Mouse (Mus musculus): ENCODE measurements around the gene Zfp326. TPM values are rescaled to one million over a fixed set of nuclear protein-coding genes. Genes with fewer than 3 reads are reported as not detected.

The Zfp326 gene
- polyA plus RNA-seq, 1 experiment from 2014 or later, result 45.8 TPM

GRCm38 (mm10) chr5:105911498-105911897 is 35.1 kb downstream of the Zfp326 start:
- DNase-seq (peak; percentile 42), ATAC-seq (ENCODE audit: insufficient read depth) (peak; percentile 70; the same call in 1 of the 2 replicates)
- no peaks in the 10 kb centered on the region for H3K9me3 ChIP-seq (ENCODE audit: low read depth, low read length)
- H3K27ac ChIP-seq (ENCODE audit: low read depth), result no peak overlapping the region
- H3K9ac ChIP-seq, result no peak overlapping the region
- H3K4me3 ChIP-seq (ENCODE audit: low read depth, low read length), result no peak overlapping the region
- no peak for TF ChIP-seq CTCF (IDR thresholded peaks at IDR 0.05; ENCODE audit: low read depth)
- 52% methylated on average over 5 of the region's 5 CpGs for whole genome bisulfite sequencing
- no peaks in the 10 kb centered on the region for H3K4me1 ChIP-seq (ENCODE audit: insufficient read depth)
- H3K36me3 ChIP-seq (ENCODE audit: insufficient read depth), result peaks cover 83% of the 10 kb centered on the region
- H3K4me2 ChIP-seq, result no peak overlapping the region
- H3K27me3 ChIP-seq (ENCODE audit: insufficient read depth, low read length), result no peaks in the 10 kb centered on the region

DNA sequence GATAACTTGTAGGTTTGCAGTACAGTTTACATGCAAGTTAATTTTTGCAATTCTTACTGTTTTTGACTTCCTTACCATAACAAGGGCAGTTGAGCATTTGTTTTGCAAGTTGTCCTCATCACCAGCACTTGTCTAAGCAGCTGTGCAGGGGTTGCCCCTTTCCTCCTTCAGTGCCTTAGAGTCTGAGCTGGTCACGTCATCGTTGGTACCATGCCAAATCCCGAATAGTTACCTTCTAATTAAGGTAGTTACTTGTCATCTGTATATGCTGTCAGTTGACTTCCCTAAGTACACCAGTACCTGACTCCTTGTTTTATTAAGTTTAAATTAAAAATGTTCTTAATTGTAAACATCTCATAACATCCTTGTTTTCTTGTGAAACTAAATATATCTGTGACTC is 41.0 kb downstream of the Zfp326 start:
- no peak overlapping the region for H3K9ac ChIP-seq
- no peak overlapping the region for H3K4me2 ChIP-seq
- ATAC-seq (ENCODE audit: insufficient read depth) (no peak), DNase-seq (no peak)
- no peak for TF ChIP-seq CTCF (IDR thresholded peaks at IDR 0.05; ENCODE audit: low read depth)
- no peak overlapping the region for H3K27ac ChIP-seq (ENCODE audit: low read depth)
- H3K4me1 ChIP-seq (ENCODE audit: insufficient read depth), result no peaks in the 10 kb centered on the region
- H3K27me3 ChIP-seq (ENCODE audit: insufficient read depth, low read length), result no peaks in the 10 kb centered on the region
- peaks cover 51% of the 10 kb centered on the region for H3K36me3 ChIP-seq (ENCODE audit: insufficient read depth)
- H3K9me3 ChIP-seq (ENCODE audit: low read depth, low read length), result no peaks in the 10 kb centered on the region
- H3K4me3 ChIP-seq (ENCODE audit: low read depth, low read length), result no peak overlapping the region
- WGBS, result 83% methylated on average over 3 of the region's 3 CpGs

GRCm38 (mm10) chr5:105918289-105918688 is 41.9 kb downstream of the Zfp326 start:
- Histone ChIP-seq H3K36me3 (ENCODE audit: insufficient read depth) (peaks cover 42% of the 10 kb centered on the region), H3K9ac (no peak overlapping the region)

DNA sequence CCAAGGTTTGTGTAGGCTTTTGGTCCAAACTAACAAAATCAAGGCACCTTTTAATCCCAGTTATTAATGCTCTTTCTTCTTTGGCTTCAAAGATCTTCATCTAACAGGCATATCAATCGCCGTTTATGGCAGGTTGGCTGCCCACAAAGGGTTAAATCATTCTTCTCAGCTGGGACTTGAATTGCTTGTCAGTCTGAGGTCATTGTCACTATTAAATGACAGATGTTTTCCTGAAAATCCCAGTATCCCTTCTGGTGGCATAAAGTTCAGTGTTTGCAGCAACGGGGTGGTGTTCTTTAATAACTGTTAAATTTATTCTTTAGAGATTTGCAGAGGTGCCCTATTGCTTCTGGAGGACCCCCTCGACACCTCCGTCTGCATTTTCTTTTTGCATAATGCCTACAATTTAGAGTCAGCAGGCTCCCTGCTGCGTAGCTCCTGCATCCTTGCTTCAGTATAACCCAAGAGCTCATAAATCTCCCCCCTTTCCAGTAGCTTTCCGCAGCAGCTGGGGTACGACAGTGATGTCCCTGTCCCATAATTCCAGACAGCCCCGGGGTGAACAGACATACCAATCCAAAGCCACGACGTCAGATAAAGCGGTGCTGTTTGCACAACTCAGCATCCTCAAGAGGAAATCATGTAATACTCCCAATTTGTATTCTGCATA is 46.6 kb downstream of the Zfp326 start:
- Histone ChIP-seq H3K4me2 (no peak overlapping the region), H3K27me3 (ENCODE audit: insufficient read depth, low read length) (no peaks in the 10 kb centered on the region), H3K27ac (ENCODE audit: low read depth) (no peak overlapping the region), H3K4me3 (ENCODE audit: low read depth, low read length) (no peak overlapping the region), H3K9me3 (ENCODE audit: low read depth, low read length) (no peaks in the 10 kb centered on the region), H3K36me3 (ENCODE audit: insufficient read depth) (peaks cover 13% of the 10 kb centered on the region; the same call in 1 of the 2 replicates), H3K4me1 (ENCODE audit: insufficient read depth) (no peaks in the 10 kb centered on the region), H3K9ac (no peak overlapping the region)
- ATAC-seq (ENCODE audit: insufficient read depth) (no peak), DNase-seq (no peak)
- TF ChIP-seq CTCF (IDR thresholded peaks at IDR 0.05; ENCODE audit: low read depth), result no peak
- WGBS, result 76% methylated on average over 12 of the region's 12 CpGs

More at GRCm38 (mm10) chr5:105918289-105918688, 41.9 kb downstream of the Zfp326 start:
- ATAC-seq (ENCODE audit: insufficient read depth) (no peak), DNase-seq (peak; percentile 51)
- H3K9me3 ChIP-seq (ENCODE audit: low read depth, low read length), result no peaks in the 10 kb centered on the region
- H3K27ac ChIP-seq (ENCODE audit: low read depth), result no peak overlapping the region
- H3K4me2 ChIP-seq, result no peak overlapping the region
- no peaks in the 10 kb centered on the region for H3K27me3 ChIP-seq (ENCODE audit: insufficient read depth, low read length)
- peak; percentile 71 for TF ChIP-seq CTCF (IDR thresholded peaks at IDR 0.05; ENCODE audit: low read depth)
- no peak overlapping the region for H3K4me3 ChIP-seq (ENCODE audit: low read depth, low read length)
- 83% methylated on average over 6 of the region's 6 CpGs for WGBS
- no peaks in the 10 kb centered on the region for H3K4me1 ChIP-seq (ENCODE audit: insufficient read depth)

DNA sequence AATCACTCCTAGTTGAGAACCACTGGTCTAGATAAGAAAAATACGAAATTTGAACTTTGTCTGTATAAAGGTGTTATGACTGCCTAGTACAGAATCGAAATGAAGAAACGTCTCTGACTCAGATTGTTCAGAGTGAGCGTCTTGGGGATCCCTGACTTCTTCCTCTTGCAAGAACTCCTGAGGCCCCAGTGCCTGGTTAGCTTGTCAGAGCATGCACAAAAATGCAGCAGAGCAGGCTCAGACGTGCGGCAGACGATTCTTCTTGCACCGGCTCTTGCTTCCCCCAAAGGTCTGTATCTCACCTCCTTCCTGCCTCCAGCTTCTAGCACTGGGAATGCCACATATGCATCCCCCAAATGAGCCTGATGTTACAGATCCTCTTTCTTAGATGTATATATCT is 48.0 kb downstream of the Zfp326 start:
- H3K4me2 ChIP-seq, result no peak overlapping the region
- H3K36me3 ChIP-seq (ENCODE audit: insufficient read depth), result 0 out of 2 replicates have a peak, but pooled peaks cover 4% of the 10 kb centered on the region
- H3K27ac ChIP-seq (ENCODE audit: low read depth), result no peak overlapping the region
- no peaks in the 10 kb centered on the region for H3K9me3 ChIP-seq (ENCODE audit: low read depth, low read length)
- H3K27me3 ChIP-seq (ENCODE audit: insufficient read depth, low read length), result no peaks in the 10 kb centered on the region
- H3K9ac ChIP-seq, result no peak overlapping the region
- no peak for TF ChIP-seq CTCF (IDR thresholded peaks at IDR 0.05; ENCODE audit: low read depth)
- WGBS, result 76% methylated on average over 8 of the region's 8 CpGs
- DNase-seq (no peak), ATAC-seq (ENCODE audit: insufficient read depth) (no peak)
- H3K4me1 ChIP-seq (ENCODE audit: insufficient read depth), result no peaks in the 10 kb centered on the region
- no peak overlapping the region for H3K4me3 ChIP-seq (ENCODE audit: low read depth, low read length)

DNA sequence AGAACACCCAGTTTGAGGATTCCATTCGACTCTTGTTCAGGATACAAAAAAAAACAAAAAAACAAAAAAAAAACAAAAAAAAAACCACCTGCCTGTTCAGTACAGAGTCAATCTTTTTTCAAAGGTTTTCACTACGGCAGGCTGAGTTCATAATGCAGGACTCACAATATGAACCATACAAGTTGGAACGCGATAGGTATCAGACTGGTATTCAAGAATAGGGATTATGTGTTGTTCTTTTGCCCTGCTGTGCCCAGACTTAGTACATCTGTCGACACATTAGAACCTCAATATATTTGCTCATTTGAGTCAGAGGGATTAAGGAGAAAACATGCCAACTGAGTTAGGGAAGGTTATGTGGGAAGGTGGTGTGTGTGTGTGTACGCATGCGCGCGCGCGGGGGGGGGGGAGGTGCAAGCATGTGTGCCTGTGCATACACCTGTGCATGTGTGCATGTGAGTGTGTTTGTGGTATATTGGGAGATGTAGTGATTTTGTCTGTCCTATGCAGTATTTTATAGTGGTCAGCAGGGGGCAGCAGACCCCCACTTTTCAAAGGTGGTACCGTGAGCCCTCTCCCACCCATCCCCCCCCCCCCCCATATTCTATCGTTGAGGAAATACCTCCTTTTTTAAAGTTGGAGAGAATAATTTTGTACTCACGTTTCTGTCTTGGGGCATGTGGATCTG is 49.3 kb downstream of the Zfp326 start:
- Histone ChIP-seq H3K27ac (ENCODE audit: low read depth) (no peak overlapping the region), H3K36me3 (ENCODE audit: insufficient read depth) (0 out of 2 replicates have a peak, but pooled peaks cover 4% of the 10 kb centered on the region), H3K9ac (no peak overlapping the region), H3K4me3 (ENCODE audit: low read depth, low read length) (no peak overlapping the region), H3K4me2 (no peak overlapping the region), H3K9me3 (ENCODE audit: low read depth, low read length) (no peaks in the 10 kb centered on the region), H3K27me3 (ENCODE audit: insufficient read depth, low read length) (no peaks in the 10 kb centered on the region), H3K4me1 (ENCODE audit: insufficient read depth) (no peaks in the 10 kb centered on the region)
- WGBS, result 55% methylated on average over 14 of the region's 14 CpGs
- DNase-seq, result peak; percentile 42
- ATAC-seq (ENCODE audit: insufficient read depth), result no peak
- peak; percentile 57 for TF ChIP-seq CTCF (IDR thresholded peaks at IDR 0.05; ENCODE audit: low read depth)

- 26% methylated on average over 3 of the region's 3 CpGs for WGBS
- Histone ChIP-seq H3K4me2 (no peak overlapping the region), H3K36me3 (ENCODE audit: insufficient read depth) (no peaks in the 10 kb centered on the region), H3K9ac (no peak overlapping the region), H3K4me3 (ENCODE audit: low read depth, low read length) (no peak overlapping the region), H3K27ac (ENCODE audit: low read depth) (no peak overlapping the region), H3K27me3 (ENCODE audit: insufficient read depth, low read length) (no peaks in the 10 kb centered on the region), H3K4me1 (ENCODE audit: insufficient read depth) (no peaks in the 10 kb centered on the region), H3K9me3 (ENCODE audit: low read depth, low read length) (no peaks in the 10 kb centered on the region)
- peak; percentile 80 for TF ChIP-seq CTCF (IDR thresholded peaks at IDR 0.05; ENCODE audit: low read depth)
- DNase-seq, result peak; percentile 68
- ATAC-seq (ENCODE audit: insufficient read depth), result no peak
These were observed 53.9 kb downstream of the Zfp326 start for GRCm38 (mm10) chr5:105930282-105930681.

Data from lung, embryonic 14.5 days (tissue).